Mouse (Mus musculus): ENCODE data around the gene Slc38a1. TPM values are rescaled to one million over a fixed set of nuclear protein-coding genes. Genes with fewer than 3 reads are reported as not detected.
A peak's percentile ranks its signal among the peaks of the same experiment; 100 is the strongest.

The Slc38a1 gene
- polyA plus RNA-seq, 1 experiment from 2014 or later: 81.9 TPM

GRCm38 (mm10) chr15:96621686-96622085 is 21.0 kb downstream of the Slc38a1 start:
- Histone ChIP-seq H3K36me3 (ENCODE audit: control insufficient read depth, insufficient read depth, low read length) (peaks cover 19% of the 10 kb centered on the region), H3K27ac (ENCODE audit: low read depth, low read length) (no peak overlapping the region), H3K9me3 (replicated peaks; ENCODE audit: control insufficient read depth, low read length) (peaks cover 4% of the 10 kb centered on the region; the same call in 1 of the 2 replicates), H3K4me1 (ENCODE audit: control insufficient read depth, insufficient read depth, low read length) (peaks cover 2% of the 10 kb centered on the region), H3K27me3 (ENCODE audit: control insufficient read depth, insufficient read depth, low read length) (no peaks in the 10 kb centered on the region), H3K4me2 (no peak overlapping the region), H3K9ac (ENCODE audit: low read depth, low read length) (no peak overlapping the region), H3K4me3 (ENCODE audit: low read depth, low read length) (no peak overlapping the region)
- no peak for ATAC-seq (replicated peaks; ENCODE audit: insufficient number of reproducible peaks, low FRiP score, low TSS enrichment)
- 83% methylated on average over 6 of the region's 6 CpGs for WGBS (ENCODE audit: insufficient replicate concordance)

- Histone ChIP-seq H3K4me3 (ENCODE audit: low read depth, low read length) (no peak overlapping the region), H3K9ac (ENCODE audit: low read depth, low read length) (no peak overlapping the region), H3K36me3 (ENCODE audit: control insufficient read depth, insufficient read depth, low read length) (peaks cover 40% of the 10 kb centered on the region), H3K9me3 (replicated peaks; ENCODE audit: control insufficient read depth, low read length) (peaks cover 9% of the 10 kb centered on the region), H3K4me2 (no peak overlapping the region), H3K27ac (ENCODE audit: low read depth, low read length) (0 out of 2 replicates have a peak overlapping the region, but pooled peaks have one; percentile 41), H3K27me3 (ENCODE audit: control insufficient read depth, insufficient read depth, low read length) (no peaks in the 10 kb centered on the region), H3K4me1 (ENCODE audit: control insufficient read depth, insufficient read depth, low read length) (no peaks in the 10 kb centered on the region)
- WGBS (ENCODE audit: insufficient replicate concordance): 49% methylated on average over 7 of the region's 7 CpGs
- ATAC-seq (replicated peaks; ENCODE audit: insufficient number of reproducible peaks, low FRiP score, low TSS enrichment): 0 out of 2 replicates have a peak, but pooled peaks have one; percentile 39
Measured at GRCm38 (mm10) chr15:96617555-96617954, 25.2 kb downstream of the Slc38a1 start.

- Histone ChIP-seq H3K4me1 (ENCODE audit: control insufficient read depth, insufficient read depth, low read length) (peaks cover 11% of the 10 kb centered on the region), H3K36me3 (ENCODE audit: control insufficient read depth, insufficient read depth, low read length) (peaks cover 28% of the 10 kb centered on the region), H3K4me3 (ENCODE audit: low read depth, low read length) (no peak overlapping the region), H3K27ac (ENCODE audit: low read depth, low read length) (no peak overlapping the region), H3K9ac (ENCODE audit: low read depth, low read length) (no peak overlapping the region), H3K4me2 (no peak overlapping the region), H3K9me3 (replicated peaks; ENCODE audit: control insufficient read depth, low read length) (no peaks in the 10 kb centered on the region), H3K27me3 (ENCODE audit: control insufficient read depth, insufficient read depth, low read length) (no peaks in the 10 kb centered on the region)
- WGBS (ENCODE audit: insufficient replicate concordance): 81% methylated on average over 7 of the region's 7 CpGs
- no peak for ATAC-seq (replicated peaks; ENCODE audit: insufficient number of reproducible peaks, low FRiP score, low TSS enrichment)
Measured at GRCm38 (mm10) chr15:96608671-96609070, 34.0 kb downstream of the Slc38a1 start.

- no peak overlapping the region for H3K9ac ChIP-seq (ENCODE audit: low read depth, low read length)
- no peak overlapping the region for H3K4me2 ChIP-seq
- H3K4me3 ChIP-seq (ENCODE audit: low read depth, low read length): no peak overlapping the region
- peaks cover 17% of the 10 kb centered on the region for H3K36me3 ChIP-seq (ENCODE audit: control insufficient read depth, insufficient read depth, low read length)
- H3K27me3 ChIP-seq (ENCODE audit: control insufficient read depth, insufficient read depth, low read length): no peaks in the 10 kb centered on the region
- no peak overlapping the region for H3K27ac ChIP-seq (ENCODE audit: low read depth, low read length)
- WGBS (ENCODE audit: insufficient replicate concordance): 87% methylated on average over 5 of the region's 5 CpGs
- no peak for ATAC-seq (replicated peaks; ENCODE audit: insufficient number of reproducible peaks, low FRiP score, low TSS enrichment)
- H3K4me1 ChIP-seq (ENCODE audit: control insufficient read depth, insufficient read depth, low read length): peaks cover 16% of the 10 kb centered on the region
- H3K9me3 ChIP-seq (replicated peaks; ENCODE audit: control insufficient read depth, low read length): no peaks in the 10 kb centered on the region
Measured at GRCm38 (mm10) chr15:96607422-96607821, 35.3 kb downstream of the Slc38a1 start.

GRCm38 (mm10) chr15:96604282-96604681 is 38.4 kb downstream of the Slc38a1 start:
- 64% methylated on average over 10 of the region's 10 CpGs for whole genome bisulfite sequencing (ENCODE audit: insufficient replicate concordance)
- no peak overlapping the region for H3K4me3 ChIP-seq (ENCODE audit: low read depth, low read length)

DNA sequence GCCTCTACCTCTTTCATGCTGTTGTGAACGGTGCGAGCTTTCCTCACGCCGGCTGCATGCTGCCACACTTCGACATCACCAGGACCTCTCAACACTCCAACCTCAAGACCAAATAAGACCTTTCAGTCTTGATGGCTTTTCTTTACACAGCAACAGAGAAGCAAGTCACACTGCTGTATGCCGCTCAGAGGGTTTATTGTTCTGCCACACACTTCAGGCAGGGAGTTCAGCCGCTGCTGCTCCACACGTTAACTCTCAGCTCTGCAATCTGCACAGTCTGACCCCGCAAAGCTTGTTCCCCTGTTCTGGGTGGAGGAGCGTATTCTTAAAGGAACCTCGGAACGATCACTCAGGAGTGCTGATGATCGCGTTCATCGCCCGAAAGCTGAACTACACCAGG is 40.7 kb downstream of the Slc38a1 start:
- no peaks in the 10 kb centered on the region for H3K9me3 ChIP-seq (replicated peaks; ENCODE audit: control insufficient read depth, low read length)
- H3K4me2 ChIP-seq: no peak overlapping the region
- no peak overlapping the region for H3K9ac ChIP-seq (ENCODE audit: low read depth, low read length)
- no peak overlapping the region for H3K27ac ChIP-seq (ENCODE audit: low read depth, low read length)
- WGBS (ENCODE audit: insufficient replicate concordance): 64% methylated on average over 16 of the region's 16 CpGs
- no peak overlapping the region for H3K4me3 ChIP-seq (ENCODE audit: low read depth, low read length)
- H3K36me3 ChIP-seq (ENCODE audit: control insufficient read depth, insufficient read depth, low read length): peaks cover 7% of the 10 kb centered on the region
- no peaks in the 10 kb centered on the region for H3K27me3 ChIP-seq (ENCODE audit: control insufficient read depth, insufficient read depth, low read length)
- peaks cover 46% of the 10 kb centered on the region for H3K4me1 ChIP-seq (ENCODE audit: control insufficient read depth, insufficient read depth, low read length)
- no peak for ATAC-seq (replicated peaks; ENCODE audit: insufficient number of reproducible peaks, low FRiP score, low TSS enrichment)

More at GRCm38 (mm10) chr15:96604282-96604681, 38.4 kb downstream of the Slc38a1 start:
- Histone ChIP-seq H3K27me3 (ENCODE audit: control insufficient read depth, insufficient read depth, low read length) (no peaks in the 10 kb centered on the region), H3K9me3 (replicated peaks; ENCODE audit: control insufficient read depth, low read length) (no peaks in the 10 kb centered on the region), H3K36me3 (ENCODE audit: control insufficient read depth, insufficient read depth, low read length) (peaks cover 7% of the 10 kb centered on the region), H3K9ac (ENCODE audit: low read depth, low read length) (no peak overlapping the region), H3K27ac (ENCODE audit: low read depth, low read length) (peak overlapping the region; percentile 46; the same call in 1 of the 2 replicates), H3K4me1 (ENCODE audit: control insufficient read depth, insufficient read depth, low read length) (peaks cover 25% of the 10 kb centered on the region), H3K4me2 (no peak overlapping the region)
- ATAC-seq (replicated peaks; ENCODE audit: insufficient number of reproducible peaks, low FRiP score, low TSS enrichment): no peak

GRCm38 (mm10) chr15:96599852-96600781 is 42.6 kb downstream of the Slc38a1 start:
- peaks cover 48% of the 10 kb centered on the region for H3K4me1 ChIP-seq (ENCODE audit: control insufficient read depth, insufficient read depth, low read length)
- 88% methylated on average over 21 of the region's 21 CpGs for WGBS (ENCODE audit: insufficient replicate concordance)

GRCm38 (mm10) chr15:96598888-96599578 is 43.7 kb downstream of the Slc38a1 start:
- no peaks in the 10 kb centered on the region for H3K27me3 ChIP-seq (ENCODE audit: control insufficient read depth, insufficient read depth, low read length)
- WGBS (ENCODE audit: insufficient replicate concordance): 60% methylated on average over 11 of the region's 11 CpGs
- H3K4me1 ChIP-seq (ENCODE audit: control insufficient read depth, insufficient read depth, low read length): peaks cover 40% of the 10 kb centered on the region
- H3K9me3 ChIP-seq (replicated peaks; ENCODE audit: control insufficient read depth, low read length): no peaks in the 10 kb centered on the region
- no peak overlapping the region for H3K9ac ChIP-seq (ENCODE audit: low read depth, low read length)
- H3K27ac ChIP-seq (ENCODE audit: low read depth, low read length): no peak overlapping the region
- H3K4me2 ChIP-seq: no peak overlapping the region
- no peak for ATAC-seq (replicated peaks; ENCODE audit: insufficient number of reproducible peaks, low FRiP score, low TSS enrichment)
- no peak overlapping the region for H3K4me3 ChIP-seq (ENCODE audit: low read depth, low read length)
- H3K36me3 ChIP-seq (ENCODE audit: control insufficient read depth, insufficient read depth, low read length): peaks cover 5% of the 10 kb centered on the region; the same call in 1 of the 2 replicates

More at GRCm38 (mm10) chr15:96599852-96600781, 42.6 kb downstream of the Slc38a1 start:
- Histone ChIP-seq H3K36me3 (ENCODE audit: control insufficient read depth, insufficient read depth, low read length) (peaks cover 5% of the 10 kb centered on the region; the same call in 1 of the 2 replicates), H3K27me3 (ENCODE audit: control insufficient read depth, insufficient read depth, low read length) (no peaks in the 10 kb centered on the region), H3K9ac (ENCODE audit: low read depth, low read length) (no peak overlapping the region), H3K9me3 (replicated peaks; ENCODE audit: control insufficient read depth, low read length) (no peaks in the 10 kb centered on the region), H3K27ac (ENCODE audit: low read depth, low read length) (no peak overlapping the region), H3K4me3 (ENCODE audit: low read depth, low read length) (no peak overlapping the region), H3K4me2 (no peak overlapping the region)
- ATAC-seq (replicated peaks; ENCODE audit: insufficient number of reproducible peaks, low FRiP score, low TSS enrichment): no peak

Data from heart, embryonic 11.5 days (tissue).